Mouse (Mus musculus): ENCODE data around the gene Arhgap6.

DNA sequence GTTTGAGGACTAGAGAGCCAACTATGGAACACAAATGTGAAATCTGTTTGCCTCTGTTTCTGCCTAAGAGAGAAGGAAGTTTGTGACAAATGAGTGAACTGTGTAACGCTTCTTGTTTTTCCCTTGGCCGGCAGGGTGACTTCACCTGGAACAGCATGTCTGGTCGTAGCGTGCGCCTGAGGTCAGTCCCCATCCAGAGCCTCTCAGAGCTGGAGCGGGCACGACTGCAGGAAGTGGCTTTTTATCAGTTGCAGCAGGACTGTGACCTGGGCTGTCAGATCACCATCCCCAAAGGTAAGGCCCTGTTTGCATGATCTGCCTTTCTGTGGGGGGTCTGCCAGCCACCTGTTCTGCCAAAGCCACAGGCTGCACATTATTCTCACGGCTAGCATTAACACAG, 425.2 kb downstream of the Arhgap6 start:
- TF ChIP-seq POLR2A (IDR thresholded peaks at IDR 0.05; ENCODE audit: insufficient read depth, low read depth, low read length) (no peak), CTCF (IDR thresholded peaks at IDR 0.05) (no peak)

Data from heart, adult 2 months (tissue).